Mouse (Mus musculus) embryonic fibroblast, embryonic 13.5 days (primary cell): Measurements from ENCODE around the gene Camk1d.

Experiments
- CTCF ChIP-seq: IDR thresholded peaks from 2 replicates; pipeline ENCODE4 v1.5.1; 2011; ENCODE audit warnings: mild to moderate bottlenecking, control low read depth, low read length, moderate library complexity, borderline replicate concordance; ENCODE audit not compliant: insufficient read depth
- POLR2A ChIP-seq: IDR thresholded peaks from 2 replicates; pipeline ENCODE4 v1.6.1; 2011; ENCODE audit warnings: low read depth, mild to moderate bottlenecking, control low read depth, low read length, moderate library complexity

- TF ChIP-seq POLR2A = no peak
- TF ChIP-seq CTCF = no peak
These were observed 37.5 kb downstream of the Camk1d start for GRCm38 (mm10) chr2:5676786-5677185.
